Mouse (Mus musculus): ENCODE results near the gene Tnip1. TPM values are rescaled to one million over a fixed set of nuclear protein-coding genes. Genes with fewer than 3 reads are reported as not detected.

The Tnip1 gene
- polyA plus RNA-seq, 1 experiment from 2014 or later, result 13.2 TPM

DNA sequence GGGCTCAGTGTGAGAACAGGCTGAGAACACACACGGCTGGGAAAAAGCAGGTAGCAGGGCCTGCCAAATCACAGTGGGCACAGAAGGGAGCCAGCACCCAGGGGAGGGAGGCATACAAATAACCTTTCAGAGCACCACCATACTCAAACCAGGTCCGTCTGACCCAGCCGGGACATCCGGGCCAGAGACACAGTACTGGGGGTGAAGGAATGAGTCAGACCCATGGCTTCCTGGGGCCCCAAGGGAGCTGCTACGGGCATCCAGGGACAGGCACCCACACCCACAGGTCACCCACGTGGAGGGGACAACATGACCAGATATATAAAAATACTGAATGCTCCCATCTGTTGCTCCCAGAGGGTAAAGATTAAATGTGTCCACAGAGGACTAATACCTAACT lies 10.1 kb downstream of the Tnip1 start:
- no peak overlapping the region for H3K27ac ChIP-seq (ENCODE audit: low read length)
- ATAC-seq, result no peak
- H3K9ac ChIP-seq (replicated peaks; ENCODE audit: low read depth, low read length), result no peak overlapping the region
- 86% methylated on average over 6 of the region's 6 CpGs for WGBS
- peaks cover 5% of the 10 kb centered on the region; the same call in 1 of the 2 replicates for H3K4me1 ChIP-seq (replicated peaks; ENCODE audit: control insufficient read depth, insufficient read depth, low read length)
- no peaks in the 10 kb centered on the region for H3K9me3 ChIP-seq (ENCODE audit: control insufficient read depth, low read length)
- no peak overlapping the region for H3K4me3 ChIP-seq (replicated peaks; ENCODE audit: low read length)
- no peak overlapping the region for H3K4me2 ChIP-seq (ENCODE audit: low read length)
- no peaks in the 10 kb centered on the region for H3K36me3 ChIP-seq (ENCODE audit: control insufficient read depth, insufficient read depth)
- no peaks in the 10 kb centered on the region for H3K27me3 ChIP-seq (replicated peaks; ENCODE audit: control insufficient read depth, insufficient read depth, low read length)

DNA sequence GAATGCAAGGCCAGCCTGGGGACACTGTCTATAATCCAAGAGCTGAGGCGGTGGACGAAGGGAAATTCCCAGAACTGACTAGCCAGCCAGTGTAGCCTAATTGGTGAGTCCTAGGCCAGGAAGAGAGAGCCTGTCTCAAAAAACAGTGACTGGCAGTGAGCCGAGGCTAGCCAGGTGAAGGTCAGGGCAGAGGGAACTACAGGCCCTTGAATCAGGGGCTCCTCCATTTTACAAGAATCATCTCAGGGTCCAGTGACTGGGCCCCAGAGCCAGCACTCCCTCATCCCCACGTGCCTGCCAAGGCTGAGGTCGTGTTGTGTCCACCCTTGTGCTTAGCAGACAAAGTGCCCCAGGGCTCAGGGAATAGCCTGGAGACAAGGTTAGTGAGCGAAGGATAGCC lies 12.0 kb downstream of the Tnip1 start:
- Histone ChIP-seq H3K9me3 (ENCODE audit: control insufficient read depth, low read length) (no peaks in the 10 kb centered on the region), H3K27me3 (replicated peaks; ENCODE audit: control insufficient read depth, insufficient read depth, low read length) (no peaks in the 10 kb centered on the region), H3K4me3 (replicated peaks; ENCODE audit: low read length) (no peak overlapping the region), H3K4me2 (ENCODE audit: low read length) (no peak overlapping the region), H3K9ac (replicated peaks; ENCODE audit: low read depth, low read length) (no peak overlapping the region), H3K27ac (ENCODE audit: low read length) (no peak overlapping the region), H3K4me1 (replicated peaks; ENCODE audit: control insufficient read depth, insufficient read depth, low read length) (peaks cover 5% of the 10 kb centered on the region; the same call in 1 of the 2 replicates), H3K36me3 (ENCODE audit: control insufficient read depth, insufficient read depth) (no peaks in the 10 kb centered on the region)
- no peak for ATAC-seq
- WGBS, result 75% methylated on average over 6 of the region's 6 CpGs

DNA sequence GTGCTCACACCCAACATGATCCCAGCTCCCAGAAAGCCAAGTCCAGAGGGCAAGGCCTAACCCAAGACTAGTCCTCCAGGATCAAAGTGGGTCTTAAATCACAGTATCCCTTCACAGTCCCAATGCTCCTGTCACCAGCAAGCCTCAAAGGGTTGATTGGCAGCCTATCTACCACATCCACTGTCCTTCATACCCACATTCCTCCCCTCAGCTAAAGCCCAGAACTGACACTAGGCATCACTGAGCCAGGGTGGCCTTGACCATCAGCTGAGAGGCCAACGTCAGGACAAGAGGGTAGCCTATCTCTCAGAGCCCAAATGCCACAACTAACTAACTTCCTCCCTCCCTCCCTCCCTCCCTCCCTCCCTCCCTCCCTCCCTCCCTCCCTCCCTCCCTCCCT lies 13.0 kb downstream of the Tnip1 start:
- WGBS, result 67% methylated on average over 1 of the region's 1 CpGs
- no peak overlapping the region for H3K4me3 ChIP-seq (replicated peaks; ENCODE audit: low read length)
- no peak overlapping the region for H3K9ac ChIP-seq (replicated peaks; ENCODE audit: low read depth, low read length)
- peaks cover 5% of the 10 kb centered on the region; the same call in 1 of the 2 replicates for H3K4me1 ChIP-seq (replicated peaks; ENCODE audit: control insufficient read depth, insufficient read depth, low read length)
- H3K27ac ChIP-seq (ENCODE audit: low read length), result no peak overlapping the region
- no peaks in the 10 kb centered on the region for H3K27me3 ChIP-seq (replicated peaks; ENCODE audit: control insufficient read depth, insufficient read depth, low read length)
- H3K36me3 ChIP-seq (ENCODE audit: control insufficient read depth, insufficient read depth), result no peaks in the 10 kb centered on the region
- H3K4me2 ChIP-seq (ENCODE audit: low read length), result no peak overlapping the region
- no peaks in the 10 kb centered on the region for H3K9me3 ChIP-seq (ENCODE audit: control insufficient read depth, low read length)
- no peak for ATAC-seq

DNA sequence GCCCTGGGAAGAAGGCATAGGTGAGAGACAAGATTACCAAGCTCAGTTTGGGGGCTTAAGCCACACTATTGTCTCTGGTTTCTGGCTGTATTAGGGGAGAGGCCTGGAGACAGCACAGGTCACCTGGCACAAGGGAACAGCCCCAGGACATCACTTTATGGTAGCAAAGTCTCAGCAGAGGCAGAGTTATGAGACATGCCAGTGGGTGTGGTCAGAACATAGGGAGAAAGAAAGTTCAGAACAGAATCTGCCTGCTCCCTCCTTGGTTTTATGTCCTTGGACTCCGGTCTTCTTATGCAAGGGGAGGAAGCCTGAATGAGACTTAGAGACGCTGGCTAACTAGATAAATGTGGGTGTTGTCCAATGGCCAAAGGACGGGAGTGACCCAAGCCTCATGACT lies 18.0 kb downstream of the Tnip1 start:
- no peaks in the 10 kb centered on the region for H3K27me3 ChIP-seq (replicated peaks; ENCODE audit: control insufficient read depth, insufficient read depth, low read length)
- H3K4me1 ChIP-seq (replicated peaks; ENCODE audit: control insufficient read depth, insufficient read depth, low read length), result no peaks in the 10 kb centered on the region
- no peak overlapping the region for H3K4me2 ChIP-seq (ENCODE audit: low read length)
- no peak for ATAC-seq
- 88% methylated on average over 3 of the region's 3 CpGs for WGBS
- no peak overlapping the region for H3K4me3 ChIP-seq (replicated peaks; ENCODE audit: low read length)
- H3K27ac ChIP-seq (ENCODE audit: low read length), result no peak overlapping the region
- no peaks in the 10 kb centered on the region for H3K9me3 ChIP-seq (ENCODE audit: control insufficient read depth, low read length)
- H3K9ac ChIP-seq (replicated peaks; ENCODE audit: low read depth, low read length), result no peak overlapping the region
- no peaks in the 10 kb centered on the region for H3K36me3 ChIP-seq (ENCODE audit: control insufficient read depth, insufficient read depth)

DNA sequence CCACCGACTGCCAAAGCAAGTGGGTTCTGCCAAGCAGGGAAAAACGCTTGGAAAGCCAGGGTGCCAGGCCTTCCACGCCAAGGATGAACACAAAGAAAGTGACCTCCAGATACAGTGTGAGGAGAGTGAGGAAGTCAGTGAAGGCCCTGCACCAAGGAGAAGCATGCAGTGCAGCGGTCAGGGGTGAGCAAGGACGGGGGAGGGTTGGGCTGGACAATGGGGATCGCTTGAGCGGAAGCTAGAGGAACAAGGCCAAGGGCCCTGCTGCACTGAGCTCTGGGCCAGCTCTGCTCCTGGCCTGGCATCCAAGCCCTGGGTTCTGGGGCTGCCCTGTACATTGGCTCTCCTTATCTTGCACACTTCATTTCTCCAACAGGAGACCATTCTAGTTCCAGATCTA lies 22.7 kb downstream of the Tnip1 start:
- Histone ChIP-seq H3K4me2 (ENCODE audit: low read length) (no peak overlapping the region), H3K4me3 (replicated peaks; ENCODE audit: low read length) (no peak overlapping the region), H3K4me1 (replicated peaks; ENCODE audit: control insufficient read depth, insufficient read depth, low read length) (peaks cover 8% of the 10 kb centered on the region; the same call in 1 of the 2 replicates), H3K9me3 (ENCODE audit: control insufficient read depth, low read length) (no peaks in the 10 kb centered on the region), H3K27ac (ENCODE audit: low read length) (no peak overlapping the region), H3K27me3 (replicated peaks; ENCODE audit: control insufficient read depth, insufficient read depth, low read length) (no peaks in the 10 kb centered on the region), H3K9ac (replicated peaks; ENCODE audit: low read depth, low read length) (no peak overlapping the region), H3K36me3 (ENCODE audit: control insufficient read depth, insufficient read depth) (no peaks in the 10 kb centered on the region; the same call in 1 of the 2 replicates)
- 70% methylated on average over 7 of the region's 7 CpGs for WGBS
- no peak for ATAC-seq

DNA sequence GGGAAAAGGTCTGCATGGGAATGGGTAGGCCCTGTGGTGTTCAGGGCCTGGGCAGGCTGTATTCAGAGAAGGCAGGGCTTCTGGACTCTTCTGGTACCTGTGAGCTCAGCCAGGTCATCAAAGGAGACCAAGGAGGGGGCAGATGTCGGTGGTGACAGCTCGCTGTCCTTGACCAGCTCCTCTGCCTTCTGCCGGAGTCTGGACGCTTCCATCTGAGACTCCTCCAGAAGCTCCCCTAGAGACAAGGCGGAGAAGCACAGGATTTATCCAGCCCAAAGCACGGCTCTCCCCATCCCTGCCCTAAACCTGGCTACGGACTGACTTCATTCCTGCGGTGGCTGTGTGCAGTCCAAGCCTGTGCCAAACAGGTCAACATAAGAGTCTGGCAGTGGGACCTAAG lies 23.2 kb downstream of the Tnip1 start:
- Histone ChIP-seq H3K4me1 (replicated peaks; ENCODE audit: control insufficient read depth, insufficient read depth, low read length) (peaks cover 8% of the 10 kb centered on the region; the same call in 1 of the 2 replicates), H3K9ac (replicated peaks; ENCODE audit: low read depth, low read length) (no peak overlapping the region), H3K9me3 (ENCODE audit: control insufficient read depth, low read length) (no peaks in the 10 kb centered on the region), H3K4me3 (replicated peaks; ENCODE audit: low read length) (no peak overlapping the region), H3K27ac (ENCODE audit: low read length) (no peak overlapping the region), H3K27me3 (replicated peaks; ENCODE audit: control insufficient read depth, insufficient read depth, low read length) (no peaks in the 10 kb centered on the region), H3K36me3 (ENCODE audit: control insufficient read depth, insufficient read depth) (no peaks in the 10 kb centered on the region; the same call in 1 of the 2 replicates), H3K4me2 (ENCODE audit: low read length) (no peak overlapping the region)
- no peak for ATAC-seq
- 90% methylated on average over 8 of the region's 8 CpGs for WGBS

DNA sequence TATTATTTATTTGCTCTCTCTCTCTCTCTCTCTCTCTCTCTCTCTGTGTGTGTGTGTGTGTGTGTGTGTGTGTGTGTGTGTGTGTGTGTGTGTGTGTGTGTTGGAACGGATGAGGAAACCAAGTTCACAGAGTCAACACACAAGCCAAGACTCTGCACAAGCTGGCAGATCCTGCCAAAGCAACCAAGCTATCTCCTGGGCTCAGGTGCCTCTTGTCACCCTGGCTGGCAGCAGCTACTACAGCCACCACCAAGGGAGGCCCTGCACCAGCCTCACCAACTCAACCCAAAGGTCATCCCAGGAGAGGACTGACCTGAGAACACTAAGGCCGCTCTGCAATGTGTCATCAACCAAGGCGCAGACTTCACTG lies 26.0 kb downstream of the Tnip1 start:
- Histone ChIP-seq H3K4me3 (replicated peaks; ENCODE audit: low read length) (no peak overlapping the region), H3K9ac (replicated peaks; ENCODE audit: low read depth, low read length) (no peak overlapping the region), H3K27me3 (replicated peaks; ENCODE audit: control insufficient read depth, insufficient read depth, low read length) (no peaks in the 10 kb centered on the region), H3K9me3 (ENCODE audit: control insufficient read depth, low read length) (no peaks in the 10 kb centered on the region), H3K27ac (ENCODE audit: low read length) (no peak overlapping the region), H3K4me1 (replicated peaks; ENCODE audit: control insufficient read depth, insufficient read depth, low read length) (peaks cover 8% of the 10 kb centered on the region; the same call in 1 of the 2 replicates), H3K36me3 (ENCODE audit: control insufficient read depth, insufficient read depth) (peaks cover 3% of the 10 kb centered on the region; the same call in 1 of the 2 replicates), H3K4me2 (ENCODE audit: low read length) (no peak overlapping the region)
- 79% methylated on average over 3 of the region's 3 CpGs for WGBS
- no peak for ATAC-seq

DNA sequence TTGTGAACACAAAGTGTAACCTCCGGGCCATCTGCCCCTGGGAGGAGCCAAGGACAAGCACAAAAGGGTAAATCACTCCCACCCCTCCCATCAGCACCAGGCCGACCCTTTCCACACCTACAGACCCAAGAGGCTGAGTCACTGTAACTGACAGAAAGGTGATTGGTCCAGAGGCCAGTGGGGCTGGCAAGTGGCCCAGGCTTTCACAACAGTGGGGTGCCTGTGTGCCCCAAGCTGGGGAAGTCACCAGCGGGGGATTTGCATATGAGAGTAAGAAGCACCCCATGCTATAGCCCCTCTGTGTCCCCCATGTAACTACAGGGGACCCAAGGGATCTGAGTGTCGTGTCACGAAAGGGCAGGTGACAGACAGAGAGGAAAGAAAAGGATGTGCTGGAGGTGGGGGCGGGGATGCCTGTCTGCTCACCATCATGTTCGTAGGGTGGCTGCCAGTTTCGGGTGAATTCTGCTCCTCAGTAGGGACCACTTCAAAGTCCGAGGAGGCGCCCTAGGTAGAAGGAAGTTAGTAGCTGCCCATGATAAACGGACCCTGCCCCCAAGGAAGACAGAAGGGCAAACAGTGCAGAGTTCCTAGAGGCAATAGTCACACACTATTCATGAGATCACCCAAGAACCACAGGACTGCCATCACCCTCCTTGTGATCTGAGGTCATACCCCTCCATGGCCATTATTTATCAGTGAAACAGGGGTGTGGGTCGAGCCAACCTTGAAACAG lies 26.5 kb downstream of the Tnip1 start:
- H3K9ac ChIP-seq (replicated peaks; ENCODE audit: low read depth, low read length), result peak overlapping the region; percentile 22; the same call in 1 of the 2 replicates
- ATAC-seq, result no peak
- peaks cover 8% of the 10 kb centered on the region; the same call in 1 of the 2 replicates for H3K4me1 ChIP-seq (replicated peaks; ENCODE audit: control insufficient read depth, insufficient read depth, low read length)
- no peak overlapping the region for H3K27ac ChIP-seq (ENCODE audit: low read length)
- no peak overlapping the region for H3K4me3 ChIP-seq (replicated peaks; ENCODE audit: low read length)
- H3K36me3 ChIP-seq (ENCODE audit: control insufficient read depth, insufficient read depth), result peaks cover 3% of the 10 kb centered on the region; the same call in 1 of the 2 replicates
- H3K27me3 ChIP-seq (replicated peaks; ENCODE audit: control insufficient read depth, insufficient read depth, low read length), result no peaks in the 10 kb centered on the region
- no peak overlapping the region for H3K4me2 ChIP-seq (ENCODE audit: low read length)
- H3K9me3 ChIP-seq (ENCODE audit: control insufficient read depth, low read length), result no peaks in the 10 kb centered on the region
- 39% methylated on average over 12 of the region's 12 CpGs for WGBS

DNA sequence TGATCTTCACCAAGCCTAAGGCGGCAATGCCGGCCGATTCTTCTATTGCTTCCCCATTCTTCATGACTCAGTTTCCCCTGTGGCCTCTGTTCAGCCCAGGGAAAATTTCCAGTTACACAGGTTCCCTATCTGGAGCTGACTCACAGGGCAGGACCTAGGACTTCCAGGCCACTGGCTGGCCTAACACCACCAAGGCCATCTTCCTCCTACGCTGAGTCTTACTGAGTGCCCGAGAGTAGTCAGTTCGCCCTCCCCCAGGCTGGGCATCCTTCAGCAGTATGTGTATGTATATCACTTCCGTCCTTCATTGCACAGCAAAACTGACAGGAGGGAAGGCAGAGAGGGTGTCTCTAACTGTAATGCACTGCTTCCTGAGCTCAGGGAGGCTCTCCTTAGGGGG lies 28.5 kb downstream of the Tnip1 start:
- WGBS, result 95% methylated on average over 7 of the region's 7 CpGs
- no peak overlapping the region for H3K27ac ChIP-seq (ENCODE audit: low read length)
- no peaks in the 10 kb centered on the region for H3K9me3 ChIP-seq (ENCODE audit: control insufficient read depth, low read length)
- H3K36me3 ChIP-seq (ENCODE audit: control insufficient read depth, insufficient read depth), result peaks cover 3% of the 10 kb centered on the region; the same call in 1 of the 2 replicates
- H3K4me2 ChIP-seq (ENCODE audit: low read length), result no peak overlapping the region
- ATAC-seq, result no peak
- peaks cover 8% of the 10 kb centered on the region; the same call in 1 of the 2 replicates for H3K4me1 ChIP-seq (replicated peaks; ENCODE audit: control insufficient read depth, insufficient read depth, low read length)
- H3K4me3 ChIP-seq (replicated peaks; ENCODE audit: low read length), result no peak overlapping the region
- no peak overlapping the region for H3K9ac ChIP-seq (replicated peaks; ENCODE audit: low read depth, low read length)
- H3K27me3 ChIP-seq (replicated peaks; ENCODE audit: control insufficient read depth, insufficient read depth, low read length), result no peaks in the 10 kb centered on the region
